Mouse (Mus musculus): ENCODE results near the gene Prss36. TPM values are rescaled to one million over a fixed set of nuclear protein-coding genes. Genes with fewer than 3 reads are reported as not detected.

Gene Prss36
- polyA plus RNA-seq, 2 experiments: 14.1 to 14.5 TPM

DNA sequence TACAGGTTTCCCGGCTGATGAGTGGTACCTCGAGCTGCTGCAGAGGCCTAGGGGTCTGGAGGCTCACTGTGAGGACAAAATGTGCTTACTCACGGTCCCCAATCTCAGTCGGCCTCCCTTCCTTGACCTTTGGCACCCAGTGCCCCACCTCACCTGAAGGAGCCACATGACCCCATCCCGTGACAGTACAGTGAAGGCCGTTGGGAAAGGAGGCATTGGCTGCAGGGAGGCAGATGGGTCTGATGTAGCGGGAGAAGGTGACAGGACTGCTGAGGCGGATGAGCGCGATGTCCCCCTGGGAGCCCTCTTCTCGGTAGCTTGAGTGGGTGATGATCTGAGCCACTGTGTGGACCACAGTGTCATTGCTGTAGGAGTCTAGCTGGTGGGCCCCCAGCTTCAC lies 19.7 kb downstream of the Prss36 start:
- TF ChIP-seq POLR2A (IDR thresholded peaks at IDR 0.05; ENCODE audit: borderline replicate concordance, extremely low read depth, insufficient read depth, insufficient read length): no peak
- no peaks in the 10 kb centered on the region for H3K9me3 ChIP-seq (ENCODE audit: control insufficient read depth, low read length)
- H3K36me3 ChIP-seq (ENCODE audit: control insufficient read depth, insufficient read depth, low read length): peaks cover 32% of the 10 kb centered on the region
- H3K4me3 ChIP-seq (replicated peaks; ENCODE audit: low read length): no peak overlapping the region
- H3K4me1 ChIP-seq (ENCODE audit: control insufficient read depth, insufficient read depth, low read length): peaks cover 11% of the 10 kb centered on the region
- no peak overlapping the region for H3K27ac ChIP-seq (replicated peaks; ENCODE audit: low read depth, low read length)
- ATAC-seq (ENCODE audit: low FRiP score, low read depth) (no peak), DNase-seq (ENCODE audit: low spot score) (no peak)
- peaks cover 12% of the 10 kb centered on the region for H3K27me3 ChIP-seq (ENCODE audit: control insufficient read depth, insufficient read depth, low read length)
- no peak overlapping the region for H3K9ac ChIP-seq (ENCODE audit: low read depth, low read length, severe bottlenecking)
- no peak overlapping the region for H3K4me2 ChIP-seq (replicated peaks; ENCODE audit: low read depth, low read length, severe bottlenecking)
- 80% methylated on average over 11 of the region's 11 CpGs for WGBS

DNA sequence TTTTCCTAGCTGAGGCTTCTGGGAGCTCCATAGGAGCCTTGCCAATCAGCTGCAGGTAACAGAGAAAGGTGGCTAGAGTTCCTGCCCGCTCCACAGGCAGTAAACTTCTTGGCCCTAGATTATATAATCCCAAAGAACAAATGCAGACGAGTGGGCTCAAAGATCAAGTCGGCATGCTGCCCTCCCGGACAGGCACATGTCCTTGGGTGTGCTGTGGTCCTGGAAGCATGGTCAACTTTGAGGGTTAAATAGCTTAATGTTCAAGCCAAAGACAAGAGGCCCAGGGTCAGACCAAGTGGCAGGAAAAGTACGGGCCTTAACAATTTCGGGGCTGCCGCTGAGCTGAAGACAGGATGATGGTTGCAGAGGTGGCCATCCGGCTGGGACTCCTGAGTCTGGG lies 20.5 kb downstream of the Prss36 start:
- DNase-seq (ENCODE audit: low spot score) (no peak), ATAC-seq (ENCODE audit: low FRiP score, low read depth) (no peak)
- TF ChIP-seq POLR2A (IDR thresholded peaks at IDR 0.05; ENCODE audit: borderline replicate concordance, extremely low read depth, insufficient read depth, insufficient read length): no peak
- Histone ChIP-seq H3K4me2 (replicated peaks; ENCODE audit: low read depth, low read length, severe bottlenecking) (no peak overlapping the region), H3K9ac (ENCODE audit: low read depth, low read length, severe bottlenecking) (no peak overlapping the region), H3K36me3 (ENCODE audit: control insufficient read depth, insufficient read depth, low read length) (peaks cover 34% of the 10 kb centered on the region), H3K4me1 (ENCODE audit: control insufficient read depth, insufficient read depth, low read length) (peaks cover 11% of the 10 kb centered on the region), H3K27me3 (ENCODE audit: control insufficient read depth, insufficient read depth, low read length) (peaks cover 12% of the 10 kb centered on the region), H3K27ac (replicated peaks; ENCODE audit: low read depth, low read length) (no peak overlapping the region), H3K9me3 (ENCODE audit: control insufficient read depth, low read length) (no peaks in the 10 kb centered on the region), H3K4me3 (replicated peaks; ENCODE audit: low read length) (no peak overlapping the region)
- WGBS: 89% methylated on average over 8 of the region's 8 CpGs

DNA sequence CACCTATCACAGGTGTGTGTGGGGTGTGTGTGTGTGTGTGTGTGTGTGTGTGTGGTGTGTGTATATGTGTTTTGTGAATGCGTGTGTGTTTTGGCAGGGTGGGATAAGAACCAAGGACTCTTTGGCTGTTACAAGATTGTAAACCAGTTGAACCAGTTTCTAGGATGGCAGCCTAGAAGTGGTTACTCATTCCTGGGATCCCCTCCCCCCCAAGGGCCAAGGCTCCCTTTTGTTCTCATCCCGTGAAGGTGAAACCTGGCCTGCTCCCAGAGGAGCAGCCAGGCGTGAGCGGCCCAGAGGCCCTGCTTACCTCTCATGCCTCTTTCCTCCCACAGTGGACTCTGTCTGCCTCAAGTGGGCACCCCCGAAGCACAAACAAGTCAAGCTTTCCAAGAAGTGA lies 21.3 kb downstream of the Prss36 start:
- H3K9me3 ChIP-seq (ENCODE audit: control insufficient read depth, low read length): no peaks in the 10 kb centered on the region
- no peak overlapping the region for H3K4me3 ChIP-seq (replicated peaks; ENCODE audit: low read length)

DNA sequence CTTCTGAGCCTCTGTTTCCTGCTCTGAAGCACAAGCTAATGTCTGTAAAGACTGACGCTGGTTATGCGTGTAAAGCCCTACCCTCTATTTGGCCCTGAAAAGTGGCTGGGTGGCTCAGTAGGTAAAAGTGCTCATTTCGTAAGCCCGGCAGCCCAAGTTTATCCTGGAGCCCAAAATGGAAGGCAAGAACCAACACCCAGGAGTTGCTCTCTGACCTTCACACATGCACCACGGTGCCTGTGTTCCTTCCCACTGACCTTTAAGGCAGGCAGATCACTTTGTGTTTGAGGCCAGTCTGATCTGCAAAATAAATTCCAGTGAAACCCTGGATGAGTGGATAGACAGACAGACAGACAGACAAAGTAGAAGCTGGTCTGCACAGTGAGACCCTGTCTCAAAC lies 22.8 kb downstream of the Prss36 start:
- no peak for ATAC-seq (ENCODE audit: low FRiP score, low read depth)
- peaks cover 2% of the 10 kb centered on the region; the same call in 1 of the 2 replicates for H3K27me3 ChIP-seq (ENCODE audit: control insufficient read depth, insufficient read depth, low read length)
- H3K36me3 ChIP-seq (ENCODE audit: control insufficient read depth, insufficient read depth, low read length): peaks cover 38% of the 10 kb centered on the region
- H3K9ac ChIP-seq (ENCODE audit: low read depth, low read length, severe bottlenecking): no peak overlapping the region
- no peak overlapping the region for H3K4me3 ChIP-seq (replicated peaks; ENCODE audit: low read length)
- no peak for TF ChIP-seq POLR2A (IDR thresholded peaks at IDR 0.05; ENCODE audit: borderline replicate concordance, extremely low read depth, insufficient read depth, insufficient read length)
- 92% methylated on average over 5 of the region's 5 CpGs for WGBS
- 0 out of 2 replicates have a peak, but pooled peaks cover 2% of the 10 kb centered on the region for H3K4me1 ChIP-seq (ENCODE audit: control insufficient read depth, insufficient read depth, low read length)
- no peaks in the 10 kb centered on the region for H3K9me3 ChIP-seq (ENCODE audit: control insufficient read depth, low read length)
- no peak overlapping the region for H3K27ac ChIP-seq (replicated peaks; ENCODE audit: low read depth, low read length)
- no peak overlapping the region for H3K4me2 ChIP-seq (replicated peaks; ENCODE audit: low read depth, low read length, severe bottlenecking)
- no peak for DNase-seq (ENCODE audit: low spot score)

More for the DNA sequence above, 21.3 kb downstream of the Prss36 start:
- Histone ChIP-seq H3K36me3 (ENCODE audit: control insufficient read depth, insufficient read depth, low read length) (peaks cover 38% of the 10 kb centered on the region), H3K27me3 (ENCODE audit: control insufficient read depth, insufficient read depth, low read length) (peaks cover 10% of the 10 kb centered on the region), H3K4me2 (replicated peaks; ENCODE audit: low read depth, low read length, severe bottlenecking) (no peak overlapping the region), H3K4me1 (ENCODE audit: control insufficient read depth, insufficient read depth, low read length) (peaks cover 11% of the 10 kb centered on the region), H3K27ac (replicated peaks; ENCODE audit: low read depth, low read length) (no peak overlapping the region), H3K9ac (ENCODE audit: low read depth, low read length, severe bottlenecking) (no peak overlapping the region)
- no peak for TF ChIP-seq POLR2A (IDR thresholded peaks at IDR 0.05; ENCODE audit: borderline replicate concordance, extremely low read depth, insufficient read depth, insufficient read length)
- WGBS: 69% methylated on average over 5 of the region's 5 CpGs
- ATAC-seq (ENCODE audit: low FRiP score, low read depth) (no peak), DNase-seq (ENCODE audit: low spot score) (peak; percentile 30)

DNA sequence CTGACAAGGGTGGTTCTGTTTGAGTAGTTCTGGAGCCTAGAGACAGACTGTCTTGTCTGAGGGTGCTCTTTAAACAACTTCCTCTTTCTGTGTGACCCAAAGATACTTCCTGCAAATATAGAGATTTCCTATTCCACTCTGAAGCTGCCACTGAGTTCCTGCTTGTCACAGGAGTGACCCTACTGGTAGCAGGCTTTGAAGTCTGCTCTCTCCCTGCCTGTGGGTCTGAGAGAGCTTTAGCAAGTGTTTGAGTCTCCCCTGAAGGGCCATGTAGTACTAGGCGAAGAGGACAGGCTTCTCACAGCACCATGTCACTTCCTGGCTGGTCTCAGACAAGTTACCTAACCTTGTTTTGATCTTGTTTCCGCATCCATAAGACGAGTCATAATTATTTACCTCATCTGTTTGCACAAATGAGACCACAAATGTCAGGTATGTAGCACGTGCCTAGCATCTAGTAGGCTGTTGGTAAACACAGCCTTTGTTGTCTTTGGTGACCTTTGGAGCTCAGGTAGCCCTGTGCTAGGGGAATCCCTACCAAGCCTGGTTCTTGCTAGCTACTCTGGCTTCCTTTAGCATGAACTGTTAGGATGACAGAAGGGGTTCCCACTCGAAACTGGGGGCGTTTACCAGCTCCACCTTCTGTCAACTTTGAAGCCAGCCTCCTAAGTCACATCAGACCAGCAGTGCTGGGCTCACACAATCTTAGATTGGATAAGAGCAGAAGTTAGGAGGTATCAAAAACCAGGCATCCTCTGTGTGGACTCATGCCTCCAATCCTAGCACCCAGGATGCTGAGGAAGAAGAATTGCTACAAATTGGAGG lies 23.9 kb downstream of the Prss36 start:
- Histone ChIP-seq H3K9me3 (ENCODE audit: control insufficient read depth, low read length) (no peaks in the 10 kb centered on the region), H3K27me3 (ENCODE audit: control insufficient read depth, insufficient read depth, low read length) (no peaks in the 10 kb centered on the region), H3K4me1 (ENCODE audit: control insufficient read depth, insufficient read depth, low read length) (no peaks in the 10 kb centered on the region), H3K27ac (replicated peaks; ENCODE audit: low read depth, low read length) (no peak overlapping the region), H3K36me3 (ENCODE audit: control insufficient read depth, insufficient read depth, low read length) (peaks cover 45% of the 10 kb centered on the region), H3K9ac (ENCODE audit: low read depth, low read length, severe bottlenecking) (no peak overlapping the region), H3K4me2 (replicated peaks; ENCODE audit: low read depth, low read length, severe bottlenecking) (no peak overlapping the region), H3K4me3 (replicated peaks; ENCODE audit: low read length) (no peak overlapping the region)
- TF ChIP-seq POLR2A (IDR thresholded peaks at IDR 0.05; ENCODE audit: borderline replicate concordance, extremely low read depth, insufficient read depth, insufficient read length): no peak
- DNase-seq (ENCODE audit: low spot score): no peak
- 76% methylated on average over 6 of the region's 6 CpGs for WGBS
- ATAC-seq (ENCODE audit: low FRiP score, low read depth): no peak
